Mouse (Mus musculus): Measurements from ENCODE around the gene Ube2g2.

GRCm38 (mm10) chr10:77622055-77622988 lies at the start of gene Ube2g2:
- TF ChIP-seq GATA1 (IDR thresholded peaks at IDR 0.05; ENCODE audit: borderline replicate concordance, low read length), result no peak
- TF ChIP-seq FLI1 (IDR thresholded peaks at IDR 0.05; ENCODE audit: low read length), result no peak; the same call in 1 of the 2 replicates

All from megakaryocyte, embryonic 14.5 days (primary cell).